Mouse (Mus musculus) inflammation-experienced regulatory T-cells, adult 6 months (primary cell): ENCODE results near the gene Hps4. TPM values are rescaled to one million over a fixed set of nuclear protein-coding genes. Genes with fewer than 3 reads are reported as not detected.
"Not testable (repeated sequence)": the region's sequence is repeated elsewhere in the genome, so short reads cannot be mapped to it uniquely, and the experiment has no call there.

Experiments
- ATAC-seq: one replicate; pipeline ENCODE4 v1.8.0; 2017
- polyA plus RNA-seq, 3 experiments: library from polyadenylated mRNA; unstranded; fragments of 100-300 nt; shearing (Covaris generic); gene quantifications; one replicate each; pipeline ENCODE4 v1.2.1; 2017

Gene Hps4
- polyA plus RNA-seq, 3 experiments from 2014 or later = 13.9 to 19.0 (median 16.4) TPM

DNA sequence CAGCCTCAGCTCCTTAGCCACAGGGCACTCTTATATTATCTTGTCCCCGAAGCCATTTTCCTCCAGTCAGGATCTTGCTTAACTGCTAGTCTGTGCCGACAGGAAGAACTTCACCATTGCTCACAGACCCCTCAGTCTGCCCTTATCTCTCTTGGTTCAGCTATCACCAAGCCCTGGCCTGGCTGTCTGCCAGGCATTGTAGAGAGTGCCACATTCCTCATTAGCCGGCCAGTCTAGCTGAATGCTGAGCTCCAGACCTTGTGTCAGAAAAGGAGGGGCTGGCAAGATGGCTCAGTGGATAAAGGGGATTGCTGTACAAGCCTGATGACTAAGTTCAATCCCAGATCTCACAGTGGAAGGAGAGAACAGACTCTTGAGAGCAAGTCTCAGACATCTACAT is 63.1 kb downstream of the Hps4 start:
- ATAC-seq = no peak

DNA sequence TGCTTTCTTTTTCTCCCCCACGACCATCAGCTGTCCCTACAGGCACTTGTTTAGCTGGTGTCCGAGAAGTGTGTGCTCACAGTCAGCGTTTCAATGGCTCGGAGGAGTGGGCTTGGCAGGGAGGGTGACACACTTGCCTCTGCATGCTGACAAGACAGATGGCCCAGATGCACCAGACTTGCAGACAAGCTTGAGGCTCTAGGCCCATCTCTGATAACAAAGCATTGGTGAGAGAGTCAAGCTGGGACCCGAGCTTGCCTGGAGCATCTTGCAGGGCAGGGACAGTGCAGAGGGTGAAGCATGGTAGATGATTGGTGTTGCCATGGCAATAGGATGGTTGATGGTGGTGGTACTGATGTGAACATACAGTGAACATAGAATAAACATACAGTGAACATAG is 66.4 kb downstream of the Hps4 start:
- ATAC-seq = no peak

- no peak for ATAC-seq
Measured at GRCm38 (mm10) chr5:112411072-112411471, 68.2 kb downstream of the Hps4 start.

DNA sequence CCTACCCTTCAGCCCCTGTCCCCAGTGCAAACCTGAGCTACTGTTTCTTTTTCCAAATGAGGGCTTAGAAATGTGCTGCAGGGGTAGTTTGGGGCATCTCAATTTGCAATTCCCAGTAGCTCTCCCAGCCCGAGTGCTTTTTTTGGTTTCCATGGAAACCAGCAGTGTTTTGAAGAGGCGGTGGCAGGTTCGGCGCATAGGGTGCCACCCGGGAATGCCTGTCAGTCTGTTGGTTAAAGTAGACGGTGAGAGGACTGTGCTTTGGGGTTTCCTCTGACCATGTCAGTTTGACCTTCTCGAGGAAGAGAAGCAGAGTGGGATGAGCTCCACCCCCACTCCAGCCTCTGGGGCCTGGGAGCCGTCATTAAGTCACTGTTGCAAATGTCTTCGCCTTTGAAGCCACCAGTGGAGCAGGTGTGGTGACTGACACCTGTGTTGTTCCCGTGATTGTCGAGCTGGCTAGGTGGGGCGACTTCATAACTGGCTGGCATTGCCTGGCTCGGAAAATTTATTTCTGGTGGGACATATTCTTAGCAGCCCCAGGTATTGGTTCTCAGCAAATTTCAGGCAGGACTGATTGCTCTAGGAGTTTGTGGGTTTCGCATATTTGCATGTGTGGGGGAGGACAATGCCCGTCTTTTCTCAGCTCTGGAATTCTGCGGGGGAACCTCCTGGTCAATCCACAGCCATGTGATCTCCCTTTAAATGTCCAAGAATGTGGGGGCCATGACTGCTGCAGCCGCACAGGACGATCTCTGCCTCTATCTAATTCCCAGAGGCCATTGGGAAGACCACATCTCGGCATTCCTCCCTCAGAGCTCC is 68.8 kb downstream of the Hps4 start:
- no peak for ATAC-seq

GRCm38 (mm10) chr5:112412781-112413180 is 69.9 kb downstream of the Hps4 start:
- not testable (repeated sequence) for ATAC-seq

- no peak for ATAC-seq
Measured at GRCm38 (mm10) chr5:112416673-112417072, 73.8 kb downstream of the Hps4 start.

GRCm38 (mm10) chr5:112418023-112418422 is 75.1 kb downstream of the Hps4 start:
- ATAC-seq = no peak

GRCm38 (mm10) chr5:112419535-112419934 is 76.7 kb downstream of the Hps4 start:
- no peak for ATAC-seq

GRCm38 (mm10) chr5:112426635-112427034 is 83.8 kb downstream of the Hps4 start:
- ATAC-seq = no peak

GRCm38 (mm10) chr5:112427283-112427682 is 84.4 kb downstream of the Hps4 start:
- no peak for ATAC-seq

Other genes with a start within 250 kb of the Hps4 start
- gene Cryba4, start 90.6 kb upstream of the Hps4 start, polyA plus RNA-seq = 1 to 10 TPM in 1 of 3 experiments, under 1 TPM in 1, not detected in 1; 0.56 to 1.3 TPM
- gene Crybb1, start 87.3 kb upstream of the Hps4 start, polyA plus RNA-seq = under 1 TPM in 1 of 3 experiments, not detected in 2; 0.97 TPM
- gene Tpst2, start 66.4 kb upstream of the Hps4 start, polyA plus RNA-seq = 100 to 1,000 TPM in 1 of 3 experiments, 10 to 100 TPM in 2; 59.1 to 111 (median 64.1) TPM
- gene Tfip11, start 16.7 kb upstream of the Hps4 start, polyA plus RNA-seq = 10 to 100 TPM; 14.7 to 26.1 (median 15.3) TPM
- 1 to 10 TPM; 2.9 to 4.8 (median 4.4) TPM for gene Srrd, start within 50 bp of the Hps4 start, polyA plus RNA-seq
- under 1 TPM in 1 of 3 experiments, not detected in 2; 0.25 TPM for gene Gm6583, start 12.9 kb downstream of the Hps4 start, polyA plus RNA-seq
- not detected for gene Asphd2, start 51.8 kb downstream of the Hps4 start, polyA plus RNA-seq
- not detected for gene Gm6588, start 106.3 kb downstream of the Hps4 start, polyA plus RNA-seq
- gene Sez6l, start 234.1 kb downstream of the Hps4 start, polyA plus RNA-seq = under 1 TPM in 1 of 3 experiments, not detected in 2; 0.08 TPM